Mouse (Mus musculus): ENCODE data around the gene Slc8b1. TPM values are rescaled to one million over a fixed set of nuclear protein-coding genes. Genes with fewer than 3 reads are reported as not detected.

Gene Slc8b1
- polyA plus RNA-seq, 1 experiment from 2014 or later, result 3.5 TPM

GRCm38 (mm10) chr5:120502147-120502621 is 8.8 kb upstream of the Slc8b1 start:
- ATAC-seq (ENCODE audit: low read depth) (no peak), DNase-seq (ENCODE audit: low spot score) (no peak)
- 57% methylated on average over 9 of the region's 9 CpGs for WGBS
- Histone ChIP-seq H3K9me3 (ENCODE audit: control insufficient read depth, low read length) (no peaks in the 10 kb centered on the region), H3K4me1 (ENCODE audit: control insufficient read depth, insufficient read depth, low read length) (peaks cover 9% of the 10 kb centered on the region), H3K9ac (ENCODE audit: low read depth, low read length) (peak overlapping the region; percentile 92; the same call in 1 of the 2 replicates), H3K27ac (replicated peaks; ENCODE audit: low read depth, low read length) (no peak overlapping the region), H3K27me3 (replicated peaks; ENCODE audit: control insufficient read depth, insufficient read depth, low read length) (no peaks in the 10 kb centered on the region), H3K4me2 (ENCODE audit: low read depth, low read length) (peak overlapping the region; percentile 92), H3K36me3 (ENCODE audit: control insufficient read depth, insufficient read depth, low read length) (peaks cover 8% of the 10 kb centered on the region; the same call in 1 of the 2 replicates), H3K4me3 (ENCODE audit: low read depth, low read length) (peak overlapping the region; percentile 94)

- Histone ChIP-seq H3K4me2 (ENCODE audit: low read depth, low read length) (peak overlapping the region; percentile 92), H3K4me3 (ENCODE audit: low read depth, low read length) (peak overlapping the region; percentile 94), H3K9ac (ENCODE audit: low read depth, low read length) (peak overlapping the region; percentile 92), H3K27me3 (replicated peaks; ENCODE audit: control insufficient read depth, insufficient read depth, low read length) (no peaks in the 10 kb centered on the region), H3K4me1 (ENCODE audit: control insufficient read depth, insufficient read depth, low read length) (peaks cover 9% of the 10 kb centered on the region), H3K36me3 (ENCODE audit: control insufficient read depth, insufficient read depth, low read length) (peaks cover 7% of the 10 kb centered on the region; the same call in 1 of the 2 replicates), H3K27ac (replicated peaks; ENCODE audit: low read depth, low read length) (no peak overlapping the region), H3K9me3 (ENCODE audit: control insufficient read depth, low read length) (no peaks in the 10 kb centered on the region)
- 4% methylated on average over 10 of the region's 12 CpGs for WGBS
- ATAC-seq (ENCODE audit: low read depth) (no peak), DNase-seq (ENCODE audit: low spot score) (no peak)
Observed at GRCm38 (mm10) chr5:120502675-120503143, 8.3 kb upstream of the Slc8b1 start.

GRCm38 (mm10) chr5:120503144-120503795 is 7.7 kb upstream of the Slc8b1 start, which contains the start of gene Plbd2:
Gene Plbd2 (minus strand): TSS chr5:120503625.
- H3K36me3 ChIP-seq (ENCODE audit: control insufficient read depth, insufficient read depth, low read length), result peaks cover 1% of the 10 kb centered on the region; the same call in 1 of the 2 replicates
- peak within 1 kb of the TSS; percentile 92 for H3K4me2 ChIP-seq (ENCODE audit: low read depth, low read length)
- DNase-seq (ENCODE audit: low spot score) (peak; percentile 94), ATAC-seq (ENCODE audit: low read depth) (peak; percentile 69)
- no peak within 1 kb of the TSS for H3K27ac ChIP-seq (replicated peaks; ENCODE audit: low read depth, low read length)
- peaks cover 9% of the 10 kb centered on the region for H3K4me1 ChIP-seq (ENCODE audit: control insufficient read depth, insufficient read depth, low read length)
- peak within 1 kb of the TSS; percentile 94 for H3K4me3 ChIP-seq (ENCODE audit: low read depth, low read length)
- H3K9me3 ChIP-seq (ENCODE audit: control insufficient read depth, low read length), result no peaks in the 10 kb centered on the region
- H3K9ac ChIP-seq (ENCODE audit: low read depth, low read length), result peak within 1 kb of the TSS; percentile 92
- WGBS, result 0% methylated on average over 8 of the region's 55 CpGs
- no peaks in the 10 kb centered on the region for H3K27me3 ChIP-seq (replicated peaks; ENCODE audit: control insufficient read depth, insufficient read depth, low read length)

DNA sequence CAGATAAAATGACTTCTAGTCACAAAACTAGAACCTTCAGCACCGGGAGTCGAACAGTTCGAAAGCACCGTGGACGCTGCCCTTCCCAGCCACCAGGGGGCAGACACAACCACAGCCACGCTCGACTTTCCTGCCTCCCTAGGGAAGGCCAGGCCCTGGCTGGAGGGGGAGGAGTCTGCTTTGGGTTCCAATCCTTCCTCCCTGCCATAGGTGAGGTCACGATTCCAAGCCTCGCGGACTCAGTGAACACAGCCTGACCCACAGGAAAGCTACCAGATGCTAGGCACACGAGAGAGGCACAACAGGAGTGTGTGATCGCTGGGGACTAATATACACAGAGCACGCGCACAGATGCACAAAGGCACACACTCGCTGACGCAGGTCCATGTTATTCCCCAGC is 5.6 kb upstream of the Slc8b1 start:
- no peak overlapping the region for H3K4me3 ChIP-seq (ENCODE audit: low read depth, low read length)
- DNase-seq (ENCODE audit: low spot score), result peak; percentile 74
- no peak overlapping the region for H3K27ac ChIP-seq (replicated peaks; ENCODE audit: low read depth, low read length)
- ATAC-seq (ENCODE audit: low read depth), result peak; percentile 35; the same call in 1 of the 2 replicates
- H3K4me2 ChIP-seq (ENCODE audit: low read depth, low read length), result peak overlapping the region; percentile 33
- 0 out of 2 replicates have a peak overlapping the region, but pooled peaks have one; percentile 2 for H3K9ac ChIP-seq (ENCODE audit: low read depth, low read length)
- no peaks in the 10 kb centered on the region for H3K9me3 ChIP-seq (ENCODE audit: control insufficient read depth, low read length)
- H3K27me3 ChIP-seq (replicated peaks; ENCODE audit: control insufficient read depth, insufficient read depth, low read length), result no peaks in the 10 kb centered on the region
- no peaks in the 10 kb centered on the region for H3K36me3 ChIP-seq (ENCODE audit: control insufficient read depth, insufficient read depth, low read length)
- H3K4me1 ChIP-seq (ENCODE audit: control insufficient read depth, insufficient read depth, low read length), result peaks cover 9% of the 10 kb centered on the region
- 17% methylated on average over 16 of the region's 16 CpGs for WGBS

DNA sequence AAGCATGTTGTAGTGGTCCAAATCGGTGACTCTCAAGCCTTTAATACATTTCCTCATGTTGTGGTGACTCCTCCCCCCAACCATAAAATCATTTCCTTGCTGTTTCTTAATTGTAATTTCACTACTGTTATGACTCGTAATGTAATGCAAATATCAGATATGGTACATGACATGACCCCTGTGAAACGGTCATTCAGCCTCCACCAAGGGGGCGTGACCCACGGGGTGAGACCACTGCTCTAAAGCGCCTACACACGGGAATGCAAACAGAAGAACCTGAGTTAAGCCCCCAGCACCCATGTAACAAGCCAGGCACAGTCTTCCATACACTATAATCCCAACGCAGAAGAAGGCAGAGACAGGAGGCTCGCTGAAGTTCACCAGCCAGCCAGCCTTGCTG is 5.2 kb upstream of the Slc8b1 start:
- Histone ChIP-seq H3K4me2 (ENCODE audit: low read depth, low read length) (no peak overlapping the region), H3K9me3 (ENCODE audit: control insufficient read depth, low read length) (no peaks in the 10 kb centered on the region), H3K4me1 (ENCODE audit: control insufficient read depth, insufficient read depth, low read length) (peaks cover 9% of the 10 kb centered on the region), H3K4me3 (ENCODE audit: low read depth, low read length) (no peak overlapping the region), H3K27me3 (replicated peaks; ENCODE audit: control insufficient read depth, insufficient read depth, low read length) (no peaks in the 10 kb centered on the region), H3K9ac (ENCODE audit: low read depth, low read length) (0 out of 2 replicates have a peak overlapping the region, but pooled peaks have one; percentile 2), H3K27ac (replicated peaks; ENCODE audit: low read depth, low read length) (no peak overlapping the region), H3K36me3 (ENCODE audit: control insufficient read depth, insufficient read depth, low read length) (no peaks in the 10 kb centered on the region)
- DNase-seq (ENCODE audit: low spot score) (no peak), ATAC-seq (ENCODE audit: low read depth) (no peak)
- 73% methylated on average over 9 of the region's 9 CpGs for WGBS

DNA sequence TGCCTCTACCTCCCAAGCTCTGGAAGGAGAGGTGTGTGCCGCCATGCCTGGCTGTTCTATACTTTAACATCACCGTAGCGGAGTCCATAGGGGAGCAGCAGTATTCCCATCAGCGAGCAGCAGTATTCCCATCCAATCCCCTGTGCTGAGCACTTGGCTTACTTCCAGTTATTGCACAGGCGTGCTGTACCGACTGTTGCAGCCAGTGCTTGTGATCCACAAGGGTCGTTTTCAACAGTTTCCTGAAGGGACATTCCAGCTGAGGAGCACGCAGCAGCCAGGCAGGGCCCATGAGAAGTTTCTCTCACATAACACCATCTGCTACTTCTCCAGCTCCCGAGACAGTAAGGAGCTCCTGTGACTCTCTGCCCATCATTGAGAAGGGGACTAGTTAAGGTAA is 4.5 kb upstream of the Slc8b1 start:
- peaks cover 12% of the 10 kb centered on the region for H3K4me1 ChIP-seq (ENCODE audit: control insufficient read depth, insufficient read depth, low read length)
- DNase-seq (ENCODE audit: low spot score) (peak; percentile 68), ATAC-seq (ENCODE audit: low read depth) (peak; percentile 7; the same call in 1 of the 2 replicates)
- H3K9me3 ChIP-seq (ENCODE audit: control insufficient read depth, low read length), result no peaks in the 10 kb centered on the region
- H3K9ac ChIP-seq (ENCODE audit: low read depth, low read length), result no peak overlapping the region
- H3K27ac ChIP-seq (replicated peaks; ENCODE audit: low read depth, low read length), result no peak overlapping the region
- 44% methylated on average over 9 of the region's 9 CpGs for WGBS
- no peak overlapping the region for H3K4me2 ChIP-seq (ENCODE audit: low read depth, low read length)
- no peak overlapping the region for H3K4me3 ChIP-seq (ENCODE audit: low read depth, low read length)
- H3K36me3 ChIP-seq (ENCODE audit: control insufficient read depth, insufficient read depth, low read length), result no peaks in the 10 kb centered on the region
- H3K27me3 ChIP-seq (replicated peaks; ENCODE audit: control insufficient read depth, insufficient read depth, low read length), result no peaks in the 10 kb centered on the region

GRCm38 (mm10) chr5:120507311-120507710 is 3.7 kb upstream of the Slc8b1 start:
- DNase-seq (ENCODE audit: low spot score), result no peak

DNA sequence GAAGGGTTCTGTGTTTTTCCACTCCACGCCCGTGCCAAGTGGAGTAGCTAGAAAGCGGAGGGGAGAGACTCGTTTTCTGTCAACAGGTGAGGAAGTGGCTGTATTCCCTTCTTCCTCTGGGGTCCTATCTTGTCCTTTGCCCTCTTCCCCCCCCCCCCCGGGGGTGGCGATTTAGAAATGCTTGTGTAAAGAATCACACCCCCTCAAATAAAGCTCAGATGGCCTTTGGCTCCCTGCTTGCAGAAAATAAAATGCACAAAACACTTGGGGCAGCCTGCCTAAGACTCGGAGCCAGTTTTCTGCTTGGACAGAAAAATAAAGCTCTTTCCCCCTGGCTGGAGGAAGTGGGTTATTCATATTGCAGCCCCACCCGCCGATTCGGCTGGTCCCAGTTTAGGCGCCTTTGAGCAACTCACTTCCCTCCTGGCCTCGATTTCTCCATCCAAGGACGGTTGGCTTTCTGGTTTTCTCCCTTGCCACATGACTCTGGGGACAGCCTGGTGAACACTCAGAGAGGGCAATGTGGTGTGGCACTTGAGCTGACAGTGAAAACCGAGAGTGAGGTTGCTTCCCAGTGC is 764 bp downstream of the Slc8b1 start:
- DNase-seq (ENCODE audit: low spot score) (no peak), ATAC-seq (ENCODE audit: low read depth) (no peak)
- Histone ChIP-seq H3K4me1 (ENCODE audit: control insufficient read depth, insufficient read depth, low read length) (peaks cover 19% of the 10 kb centered on the region), H3K4me3 (ENCODE audit: low read depth, low read length) (peak overlapping the region; percentile 56), H3K27me3 (replicated peaks; ENCODE audit: control insufficient read depth, insufficient read depth, low read length) (0 out of 2 replicates have a peak, but pooled peaks cover 5% of the 10 kb centered on the region), H3K4me2 (ENCODE audit: low read depth, low read length) (peak overlapping the region; percentile 73), H3K9ac (ENCODE audit: low read depth, low read length) (peak overlapping the region; percentile 62), H3K36me3 (ENCODE audit: control insufficient read depth, insufficient read depth, low read length) (no peaks in the 10 kb centered on the region), H3K9me3 (ENCODE audit: control insufficient read depth, low read length) (no peaks in the 10 kb centered on the region), H3K27ac (replicated peaks; ENCODE audit: low read depth, low read length) (no peak overlapping the region)
- WGBS, result 31% methylated on average over 13 of the region's 14 CpGs

More at GRCm38 (mm10) chr5:120507311-120507710, 3.7 kb upstream of the Slc8b1 start:
- 51% methylated on average over 4 of the region's 4 CpGs for WGBS
- 0 out of 2 replicates have a peak, but pooled peaks cover 5% of the 10 kb centered on the region for H3K27me3 ChIP-seq (replicated peaks; ENCODE audit: control insufficient read depth, insufficient read depth, low read length)
- no peak overlapping the region for H3K27ac ChIP-seq (replicated peaks; ENCODE audit: low read depth, low read length)
- no peak for ATAC-seq (ENCODE audit: low read depth)
- no peaks in the 10 kb centered on the region for H3K36me3 ChIP-seq (ENCODE audit: control insufficient read depth, insufficient read depth, low read length)
- H3K4me1 ChIP-seq (ENCODE audit: control insufficient read depth, insufficient read depth, low read length), result peaks cover 11% of the 10 kb centered on the region
- no peak overlapping the region for H3K4me2 ChIP-seq (ENCODE audit: low read depth, low read length)
- no peak overlapping the region for H3K9ac ChIP-seq (ENCODE audit: low read depth, low read length)
- no peaks in the 10 kb centered on the region for H3K9me3 ChIP-seq (ENCODE audit: control insufficient read depth, low read length)
- H3K4me3 ChIP-seq (ENCODE audit: low read depth, low read length), result no peak overlapping the region
